Mouse (Mus musculus) limb, embryonic 10.5 days (tissue): ENCODE measurements around the gene Olfr556. TPM values are rescaled to one million over a fixed set of nuclear protein-coding genes. Genes with fewer than 3 reads are reported as not detected.

Experiments used
- DNase-seq: peaks from one replicate; pipeline ENCODE4 v3.0.0-alpha.2; 2017; ENCODE audit warnings: low spot score
- H3K27ac ChIP-seq: fragments of 300-500 bp; sonication (generic); 2 replicates; pipeline ENCODE4 v1.5.1; 2016; ENCODE audit warnings: mild to moderate bottlenecking
- H3K27me3 ChIP-seq: fragments of 300-500 bp; sonication (generic); 2 replicates; pipeline ENCODE4 v1.6.1; 2016; ENCODE audit warnings: low read depth, mild to moderate bottlenecking; ENCODE audit not compliant: poor library complexity, severe bottlenecking
- H3K36me3 ChIP-seq: fragments of 300-500 bp; sonication (generic); 2 replicates; pipeline ENCODE4 v1.6.1; 2016; ENCODE audit warnings: mild to moderate bottlenecking, moderate library complexity
- H3K4me1 ChIP-seq: fragments of 300-500 bp; sonication (generic); 2 replicates; pipeline ENCODE4 v1.6.1; 2016
- H3K4me3 ChIP-seq: fragments of 300-500 bp; sonication (generic); 2 replicates; pipeline ENCODE4 v1.5.1; 2016; ENCODE audit warnings: mild to moderate bottlenecking, moderate library complexity
- H3K9me3 ChIP-seq: fragments of 300-500 bp; sonication (generic); replicated peaks from 2 replicates; pipeline ENCODE4 v1.6.1; 2016; ENCODE audit warnings: mild to moderate bottlenecking
- WGBS: fragments of 180-500 bp; shearing (Covaris S2); methylation state at CpG from one replicate; pipeline ENCODE4 v1.1.7; 2016; 5-methylcytosine and 5-hydroxymethylcytosine counted together
- polyA plus RNA-seq: library from polyadenylated mRNA; unstranded; fragments of >200 nt; fragmentation: Nextera tagmentation; extraction: Ambion mirVana; gene quantifications from 2 replicates; pipeline ENCODE4 v1.2.1, GENCODE M21; 2016

The Olfr556 gene
- polyA plus RNA-seq, 1 experiment from 2014 or later: not detected

DNA sequence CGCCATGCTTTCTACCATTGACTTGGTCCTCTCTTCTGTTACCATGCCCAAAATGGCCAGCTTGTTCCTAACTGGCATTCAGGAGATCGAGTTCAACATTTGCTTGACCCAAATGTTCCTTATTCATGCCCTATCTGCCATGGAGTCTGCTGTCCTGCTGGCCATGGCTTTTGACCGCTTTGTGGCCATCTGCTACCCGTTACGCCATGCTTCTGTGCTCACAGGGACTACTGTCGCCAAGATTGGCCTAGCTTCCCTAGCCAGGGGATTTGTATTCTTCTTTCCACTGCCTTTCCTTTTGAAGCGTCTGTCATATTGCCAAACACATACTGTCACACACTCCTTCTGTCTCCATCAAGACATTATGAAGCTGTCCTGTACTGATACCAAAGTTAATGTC is 33.8 kb downstream of the Olfr556 start:
- no peak for DNase-seq
- no peaks in the 10 kb centered on the region for H3K9me3 ChIP-seq
- WGBS: 90% methylated on average over 7 of the region's 7 CpGs
- H3K27ac ChIP-seq: no peak overlapping the region
- H3K27me3 ChIP-seq: no peaks in the 10 kb centered on the region
- no peak overlapping the region for H3K4me3 ChIP-seq
- no peaks in the 10 kb centered on the region for H3K4me1 ChIP-seq
- H3K36me3 ChIP-seq: no peaks in the 10 kb centered on the region

DNA sequence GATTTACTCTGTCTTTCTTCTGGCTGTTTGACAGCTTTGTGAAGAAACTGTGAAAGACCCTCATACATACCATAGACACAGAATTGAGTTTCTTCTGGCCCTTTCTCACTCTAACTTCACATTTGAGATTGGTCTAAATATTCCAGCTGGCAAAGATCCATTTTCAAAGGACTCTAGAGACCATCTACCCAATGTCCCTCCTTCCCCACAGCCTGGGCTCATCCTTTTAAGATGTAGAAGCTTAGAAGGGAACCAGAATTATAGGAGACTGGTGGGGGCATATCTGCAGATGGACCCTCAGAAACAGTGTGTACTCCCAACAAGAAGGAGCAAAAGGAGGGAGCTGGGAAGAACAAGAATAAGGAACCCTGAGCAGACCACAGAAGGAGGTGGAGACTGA is 37.2 kb downstream of the Olfr556 start, which contains the start of gene Olfr558:
Gene Olfr558, plus strand, starts transcription at position 301 of the 400 bp plus-strand sequence.
- Histone ChIP-seq H3K9me3 (no peaks in the 10 kb centered on the region), H3K27ac (no peak within 1 kb of the TSS), H3K4me3 (no peak within 1 kb of the TSS), H3K36me3 (no peaks in the 10 kb centered on the region), H3K27me3 (no peaks in the 10 kb centered on the region), H3K4me1 (no peaks in the 10 kb centered on the region)
- DNase-seq: no peak

DNA sequence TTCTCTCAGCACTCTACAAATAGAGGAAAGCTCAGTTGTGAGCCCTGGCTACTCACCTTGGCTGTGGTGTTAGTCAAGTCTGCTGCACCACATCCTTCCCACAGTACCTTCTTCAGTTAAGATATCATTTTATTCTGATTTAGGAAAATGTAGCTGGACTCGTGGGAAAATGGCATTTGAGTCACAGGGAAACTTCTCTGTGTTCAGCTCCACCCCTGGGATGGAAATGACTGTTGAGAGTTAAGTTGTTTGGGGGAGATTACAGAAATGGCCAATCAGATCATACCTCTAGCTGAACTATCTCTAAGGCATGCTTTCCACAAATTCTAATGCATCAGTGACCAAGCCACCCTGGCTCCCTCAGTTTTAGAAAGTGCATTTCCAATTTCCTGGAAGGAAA is 54.3 kb downstream of the Olfr556 start, which contains the start of gene Olfr33:
Gene Olfr33, minus strand, starts transcription at position 101 of the 400 bp plus-strand sequence.
- no peaks in the 10 kb centered on the region for H3K36me3 ChIP-seq
- no peak for DNase-seq
- no peaks in the 10 kb centered on the region for H3K4me1 ChIP-seq
- H3K9me3 ChIP-seq: no peaks in the 10 kb centered on the region
- no peaks in the 10 kb centered on the region for H3K27me3 ChIP-seq
- no peak within 1 kb of the TSS for H3K27ac ChIP-seq
- 58% methylated on average over 1 of the region's 1 CpGs for WGBS
- H3K4me3 ChIP-seq: no peak within 1 kb of the TSS

Other genes starting within 250 kb of the Olfr556 start
- 269 and 280 TPM in 2 replicates for gene Rrm1, start 223.2 kb upstream of the Olfr556 start, polyA plus RNA-seq
- 0.24 and 0.33 TPM in 2 replicates for gene Olfr543, start 183.2 kb upstream of the Olfr556 start, polyA plus RNA-seq
- gene Olfr544, start 176.6 kb upstream of the Olfr556 start, polyA plus RNA-seq: 0.06 and 0.10 TPM in 2 replicates
- 0.05 and 0.21 TPM in 2 replicates for gene Olfr545, start 165.3 kb upstream of the Olfr556 start, polyA plus RNA-seq
- gene Olfr547, start 130.2 kb upstream of the Olfr556 start, polyA plus RNA-seq: not detected in 2 replicates
- not detected in 2 replicates for gene Olfr548-ps1, start 124.0 kb upstream of the Olfr556 start, polyA plus RNA-seq
- not detected in 2 replicates for gene Olfr549, start 115.0 kb upstream of the Olfr556 start, polyA plus RNA-seq
- gene Trim21, start 99.4 kb upstream of the Olfr556 start, polyA plus RNA-seq: 0.39 and 0.48 TPM in 2 replicates
- gene Olfr550, start 93.5 kb upstream of the Olfr556 start, polyA plus RNA-seq: not detected in 2 replicates
- gene Olfr551, start 73.0 kb upstream of the Olfr556 start, polyA plus RNA-seq: not detected in 2 replicates
- gene Olfr552, start 67.1 kb upstream of the Olfr556 start, polyA plus RNA-seq: not detected in 2 replicates
- gene Olfr553, start 46.7 kb upstream of the Olfr556 start, polyA plus RNA-seq: not detected in 2 replicates
- gene Olfr554, start 26.5 kb upstream of the Olfr556 start, polyA plus RNA-seq: not detected in 2 replicates
- gene Olfr555, start 6.1 kb upstream of the Olfr556 start, polyA plus RNA-seq: not detected in 2 replicates
- 7.8 and 13.0 TPM in 2 replicates for gene Trim68, start 22.4 kb downstream of the Olfr556 start, polyA plus RNA-seq
- not detected in 2 replicates for gene Olfr557, start 31.0 kb downstream of the Olfr556 start, polyA plus RNA-seq
- gene Olfr558, start 37.3 kb downstream of the Olfr556 start, polyA plus RNA-seq: not detected in 2 replicates
- not detected in 2 replicates for gene Olfr33, start 54.2 kb downstream of the Olfr556 start, polyA plus RNA-seq
- not detected in 2 replicates for gene Olfr559, start 62.6 kb downstream of the Olfr556 start, polyA plus RNA-seq
- gene Olfr560, start 94.5 kb downstream of the Olfr556 start, polyA plus RNA-seq: not detected in 2 replicates
- gene Olfr78, start 94.6 kb downstream of the Olfr556 start, polyA plus RNA-seq: not detected in 2 replicates
- gene Olfr561, start 106.3 kb downstream of the Olfr556 start, polyA plus RNA-seq: not detected in 2 replicates
- not detected in 2 replicates for gene Olfr564, start 138.6 kb downstream of the Olfr556 start, polyA plus RNA-seq
- not detected in 2 replicates for gene Olfr566, start 193.9 kb downstream of the Olfr556 start, polyA plus RNA-seq
- gene Olfr568, start 212.2 kb downstream of the Olfr556 start, polyA plus RNA-seq: not detected in 2 replicates
- not detected in 2 replicates for gene Olfr569, start 226.0 kb downstream of the Olfr556 start, polyA plus RNA-seq
- not detected in 2 replicates for gene Olfr570, start 229.7 kb downstream of the Olfr556 start, polyA plus RNA-seq